Mouse (Mus musculus): Measurements from ENCODE around the gene Ankmy2.

DNA sequence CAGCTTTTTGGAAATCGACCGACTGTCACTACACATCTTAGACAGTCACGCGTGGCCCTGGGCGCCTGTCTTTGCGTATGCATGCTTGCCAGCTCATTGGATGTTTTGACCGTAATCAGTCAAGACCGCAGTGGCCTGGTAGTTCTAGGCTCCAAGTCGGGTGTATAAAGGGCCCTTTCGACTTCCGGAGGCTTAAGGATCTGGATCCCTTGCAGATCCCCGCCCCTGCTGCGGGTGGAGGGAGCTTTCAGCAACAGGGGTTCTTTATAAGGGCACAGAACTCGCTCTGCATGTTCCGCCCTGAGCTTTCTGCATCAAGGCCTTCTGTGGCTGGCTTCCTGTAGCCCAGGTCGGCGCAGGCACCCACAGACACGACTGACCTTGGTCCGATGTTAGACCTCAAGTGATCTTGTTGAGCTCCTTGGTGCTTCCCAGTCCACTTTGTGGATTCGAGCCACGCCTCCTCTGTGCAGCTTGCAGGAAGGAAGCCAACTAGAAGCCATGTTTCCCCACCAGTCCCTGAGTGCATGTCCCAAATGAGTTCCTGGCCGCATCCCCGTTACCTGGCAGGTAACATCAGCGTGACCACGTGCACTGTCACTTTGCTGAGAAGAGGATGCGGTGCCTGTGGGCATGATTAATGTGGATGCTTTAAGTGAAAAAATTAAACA, 859 bp downstream of the Ankmy2 start, which contains the start of gene Bzw2:
- no peak for TF ChIP-seq TAL1 (IDR thresholded peaks at IDR 0.05; ENCODE audit: low read length)
- no peak for TF ChIP-seq GATA1 (IDR thresholded peaks at IDR 0.05; ENCODE audit: low read length)
